Mouse (Mus musculus): ENCODE data around the gene Cst11.

DNA sequence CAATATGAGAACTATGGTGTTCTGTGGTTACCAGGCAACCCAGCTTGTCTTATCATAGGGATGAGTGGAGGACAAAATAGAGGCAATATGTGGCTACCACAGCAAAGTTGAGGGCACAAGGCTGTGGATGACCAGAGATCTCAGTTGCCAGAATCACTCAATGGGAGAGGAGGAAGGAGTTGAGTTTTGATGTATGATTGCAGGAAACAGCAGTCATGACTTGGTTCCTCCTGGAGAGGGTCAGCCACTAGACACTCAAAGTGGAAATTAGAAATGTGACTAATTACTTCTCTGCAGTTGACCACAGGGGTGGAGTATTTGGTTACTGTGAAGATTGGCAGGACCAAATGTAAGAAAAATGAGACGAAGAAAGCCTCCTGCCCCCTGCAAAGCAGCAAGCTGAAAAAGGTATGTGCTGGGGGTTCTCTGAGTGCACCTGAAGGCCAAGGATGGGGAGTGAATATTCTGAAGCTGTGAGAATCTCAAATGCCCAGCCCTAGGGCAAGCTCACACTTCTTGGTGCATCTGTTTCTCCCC is 16.9 kb downstream of the Cst11 start:
- TF ChIP-seq CTCF (IDR thresholded peaks at IDR 0.05; ENCODE audit: control insufficient read depth, insufficient read depth, insufficient replicate concordance, low read depth, low read length) (no peak), POLR2A (IDR thresholded peaks at IDR 0.05; ENCODE audit: control insufficient read depth, low read depth, low read length) (no peak)

Data from testis, adult 2 months (tissue).